Mouse (Mus musculus) NIH3T3 (cell line): ENCODE results near the gene 4930503B20Rik.

Experiments used
- DNase-seq: peaks from one replicate; pipeline ENCODE4 v3.0.0-alpha.2; 2012; ENCODE audit warnings: low read depth

4930503B20Rik gene

GRCm38 (mm10) chr3:146651217-146651616 is at the start of gene 4930503B20Rik:
Gene 4930503B20Rik (minus strand): TSS chr3:146651317.
- DNase-seq: no peak

GRCm38 (mm10) chr3:146700051-146700450 is 48.9 kb upstream of the 4930503B20Rik start:
- DNase-seq: no peak

GRCm38 (mm10) chr3:146698982-146699381 is 47.9 kb upstream of the 4930503B20Rik start:
- DNase-seq: no peak

- DNase-seq: no peak
These were observed 41.4 kb upstream of the 4930503B20Rik start for GRCm38 (mm10) chr3:146692547-146692946.

GRCm38 (mm10) chr3:146687121-146687725 is 36.1 kb upstream of the 4930503B20Rik start:
- DNase-seq: no peak

- no peak for DNase-seq
These were observed 35.3 kb upstream of the 4930503B20Rik start for GRCm38 (mm10) chr3:146686428-146686827.

GRCm38 (mm10) chr3:146684811-146685675 is 33.9 kb upstream of the 4930503B20Rik start, which contains the start of gene Samd13:
Gene Samd13 (minus strand): TSS chr3:146685592.
- no peak for DNase-seq

GRCm38 (mm10) chr3:146683095-146683494 is 32.0 kb upstream of the 4930503B20Rik start:
- no peak for DNase-seq

- no peak for DNase-seq
These were observed 31.1 kb upstream of the 4930503B20Rik start for GRCm38 (mm10) chr3:146682140-146682651.

- DNase-seq: no peak
These were observed 30.6 kb upstream of the 4930503B20Rik start for GRCm38 (mm10) chr3:146681696-146682095.

GRCm38 (mm10) chr3:146680625-146681024 is 29.5 kb upstream of the 4930503B20Rik start:
- no peak for DNase-seq

GRCm38 (mm10) chr3:146679646-146680045 is 28.5 kb upstream of the 4930503B20Rik start:
- DNase-seq: no peak

- DNase-seq: peak; percentile 69
These were observed 25.1 kb upstream of the 4930503B20Rik start for GRCm38 (mm10) chr3:146676193-146676592.

GRCm38 (mm10) chr3:146675101-146675500 is 24.0 kb upstream of the 4930503B20Rik start:
- peak; percentile 88 for DNase-seq

GRCm38 (mm10) chr3:146671121-146671520 is 20.0 kb upstream of the 4930503B20Rik start:
- DNase-seq: peak; percentile 55

- DNase-seq: no peak
These were observed 10.8 kb upstream of the 4930503B20Rik start for GRCm38 (mm10) chr3:146661907-146662306.

- no peak for DNase-seq
These were observed 9.9 kb upstream of the 4930503B20Rik start for GRCm38 (mm10) chr3:146661001-146661400.

- DNase-seq: no peak
These were observed 8.2 kb upstream of the 4930503B20Rik start for GRCm38 (mm10) chr3:146659321-146659720.

GRCm38 (mm10) chr3:146658061-146658639 is 7.0 kb upstream of the 4930503B20Rik start:
- DNase-seq: peak; percentile 21

GRCm38 (mm10) chr3:146657433-146657832 is 6.3 kb upstream of the 4930503B20Rik start:
- DNase-seq: no peak

- DNase-seq: peak; percentile 57
These were observed 4.0 kb upstream of the 4930503B20Rik start for GRCm38 (mm10) chr3:146655111-146655577.

- DNase-seq: no peak
These were observed 2.6 kb upstream of the 4930503B20Rik start for GRCm38 (mm10) chr3:146653692-146654091.
